Mouse (Mus musculus) thymus, postnatal 14 days (tissue): ENCODE data around the gene Gm28576.
"Not testable (repeated sequence)": the region's sequence is repeated elsewhere in the genome, so short reads cannot be mapped to it uniquely, and the experiment has no call there.

Experiments used
- DNase-seq: peaks from one replicate; pipeline ENCODE4 v3.0.0; 2021

Gm28576 gene

DNA sequence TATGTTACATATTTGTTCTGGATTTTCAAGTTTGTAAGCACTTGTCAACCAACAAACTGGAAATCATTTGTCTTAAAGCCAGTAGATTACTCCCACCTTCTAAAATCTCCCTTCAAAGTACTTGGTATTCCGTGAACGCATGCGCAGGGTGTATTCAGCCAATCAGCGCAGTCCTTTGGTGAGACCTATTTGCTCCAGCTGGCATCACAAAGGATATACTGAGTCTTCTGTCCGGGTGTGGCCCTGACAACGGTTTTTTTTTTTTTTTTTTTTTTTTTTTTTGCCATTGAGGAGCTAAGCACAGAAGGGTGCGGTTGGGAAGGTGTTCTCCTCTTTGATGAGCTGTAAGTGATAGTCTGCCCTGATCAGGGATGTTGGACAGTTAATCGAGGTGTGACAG lies at the start of gene Gm28576:
TSS of gene Gm28576 (plus strand) at position 301 of the 400 bp plus-strand sequence.
- not testable (repeated sequence) for DNase-seq
